Mouse (Mus musculus) bone marrow, adult 2 months (tissue): ENCODE measurements around the gene Nhlh2. TPM values are rescaled to one million over a fixed set of nuclear protein-coding genes. Genes with fewer than 3 reads are reported as not detected.

Experiments
- H3K27ac ChIP-seq: fragments of 200-500 bp; 2 replicates; pipeline ENCODE4 v1.5.1; 2012; ENCODE audit warnings: low read depth, mild to moderate bottlenecking, control low read depth, inconsistent platforms, low read length; ENCODE audit not compliant: control insufficient read depth, poor library complexity, insufficient read depth
- H3K4me1 ChIP-seq: fragments of 200-500 bp; 2 replicates; pipeline ENCODE4 v1.6.1; 2011; ENCODE audit warnings: low read length; ENCODE audit not compliant: control insufficient read depth, insufficient read depth
- H3K4me3 ChIP-seq: fragments of 200-500 bp; replicated peaks from 2 replicates; pipeline ENCODE3; 2011; ENCODE audit warnings: mild to moderate bottlenecking, low read depth, low read length, control low read depth; ENCODE audit not compliant: control insufficient read depth
- CTCF ChIP-seq: fragments of 200-500 bp; IDR thresholded peaks from 2 replicates; pipeline ENCODE4 v1.5.1; 2011; ENCODE audit warnings: low read length, control low read depth; ENCODE audit not compliant: control insufficient read depth, insufficient read depth
- POLR2A ChIP-seq: fragments of 200-500 bp; IDR thresholded peaks from 2 replicates; pipeline ENCODE4 v1.6.1; 2011; ENCODE audit warnings: low read depth, mild to moderate bottlenecking, control low read depth, low read length, borderline replicate concordance; ENCODE audit not compliant: control insufficient read depth
- WGBS: fragments of 180-500 bp; shearing (Covaris S2); methylation state at CpG from one replicate; pipeline ENCODE4 v1.1.7; 2018; 5-methylcytosine and 5-hydroxymethylcytosine counted together
- polyA plus RNA-seq: library from polyadenylated mRNA; stranded (reverse); fragments of >200 nt; gene quantifications from 2 replicates; pipeline ENCODE4 v1.2.4, GENCODE M21; 2011; ENCODE audit warnings: low replicate concordance; ENCODE audit not compliant: missing spikeins, insufficient read depth, insufficient read length

Gene Nhlh2
- not detected in 2 replicates for polyA plus RNA-seq

GRCm38 (mm10) chr3:102009926-102010381 lies at the start of gene Nhlh2:
TSS of gene Nhlh2 (plus strand) at chr3:102010076.
- WGBS, result 30% methylated on average over 2 of the region's 2 CpGs
- TF ChIP-seq CTCF (no peak), POLR2A (no peak)
- Histone ChIP-seq H3K4me3 (no peak within 1 kb of the TSS), H3K4me1 (no peaks in the 10 kb centered on the region), H3K27ac (no peak within 1 kb of the TSS)

GRCm38 (mm10) chr3:101961146-101961835 lies 48.6 kb upstream of the Nhlh2 start:
- WGBS, result 90% methylated on average over 15 of the region's 15 CpGs
- no peaks in the 10 kb centered on the region for H3K4me1 ChIP-seq
- TF ChIP-seq POLR2A, result no peak
- TF ChIP-seq CTCF, result no peak

GRCm38 (mm10) chr3:101963501-101963900 lies 46.4 kb upstream of the Nhlh2 start:
- TF ChIP-seq CTCF, result no peak
- no peak for TF ChIP-seq POLR2A
- Histone ChIP-seq H3K27ac (no peak overlapping the region), H3K4me3 (no peak overlapping the region), H3K4me1 (no peaks in the 10 kb centered on the region)
- WGBS, result 79% methylated on average over 9 of the region's 9 CpGs

More at GRCm38 (mm10) chr3:101961146-101961835, 48.6 kb upstream of the Nhlh2 start:
- Histone ChIP-seq H3K27ac (no peak overlapping the region), H3K4me3 (no peak overlapping the region)

- no peak overlapping the region for H3K27ac ChIP-seq
- 73% methylated on average over 7 of the region's 7 CpGs for WGBS
- H3K4me3 ChIP-seq, result no peak overlapping the region
- no peaks in the 10 kb centered on the region for H3K4me1 ChIP-seq
- TF ChIP-seq POLR2A (no peak), CTCF (no peak)
These were observed 45.5 kb upstream of the Nhlh2 start for GRCm38 (mm10) chr3:101964352-101964751.

- H3K27ac ChIP-seq, result no peak overlapping the region
- TF ChIP-seq POLR2A (no peak), CTCF (no peak)
- WGBS, result 55% methylated on average over 3 of the region's 3 CpGs
These were observed 42.9 kb upstream of the Nhlh2 start for GRCm38 (mm10) chr3:101966825-101967558.

GRCm38 (mm10) chr3:101975337-101975736 lies 34.5 kb upstream of the Nhlh2 start:
- no peaks in the 10 kb centered on the region for H3K4me1 ChIP-seq
- 83% methylated on average over 10 of the region's 10 CpGs for WGBS
- H3K4me3 ChIP-seq, result no peak overlapping the region
- no peak overlapping the region for H3K27ac ChIP-seq
- no peak for TF ChIP-seq CTCF
- TF ChIP-seq POLR2A, result no peak

More at GRCm38 (mm10) chr3:101966825-101967558, 42.9 kb upstream of the Nhlh2 start:
- no peak overlapping the region for H3K4me3 ChIP-seq
- no peaks in the 10 kb centered on the region for H3K4me1 ChIP-seq

GRCm38 (mm10) chr3:101978299-101978994 lies 31.4 kb upstream of the Nhlh2 start:
- TF ChIP-seq POLR2A (no peak), CTCF (no peak)
- Histone ChIP-seq H3K4me1 (no peaks in the 10 kb centered on the region), H3K27ac (no peak overlapping the region), H3K4me3 (no peak overlapping the region)
- WGBS, result 84% methylated on average over 10 of the region's 10 CpGs

GRCm38 (mm10) chr3:101983917-101984316 lies 26.0 kb upstream of the Nhlh2 start:
- WGBS, result 61% methylated on average over 4 of the region's 4 CpGs
- Histone ChIP-seq H3K4me3 (no peak overlapping the region), H3K4me1 (no peaks in the 10 kb centered on the region), H3K27ac (no peak overlapping the region)
- TF ChIP-seq POLR2A (no peak), CTCF (no peak)
